Mouse (Mus musculus): ENCODE measurements around the gene Gm13276. TPM values are rescaled to one million over a fixed set of nuclear protein-coding genes. Genes with fewer than 3 reads are reported as not detected.
"Not testable (repeated sequence)": the region's sequence is repeated elsewhere in the genome, so short reads cannot be mapped to it uniquely, and the experiment has no call there.

Gene Gm13276
- polyA plus RNA-seq (2015; fragmentation: Nextera tagmentation; extraction: Ambion mirVana): 0.30 TPM in 1 of 2 replicates, not detected in the other

- not testable (repeated sequence) for DNase-seq (ENCODE audit: low spot score); H3K27ac ChIP-seq (ENCODE audit: low read length); ATAC-seq; H3K9me3 ChIP-seq (ENCODE audit: low read length); H3K4me2 ChIP-seq (replicated peaks; ENCODE audit: low read depth, low read length); H3K9ac ChIP-seq (replicated peaks; ENCODE audit: low read depth); H3K36me3 ChIP-seq (ENCODE audit: insufficient read depth, low read length); H3K4me3 ChIP-seq (ENCODE audit: low read depth, low read length); H3K4me1 ChIP-seq (ENCODE audit: insufficient read depth, low read depth, low read length); H3K27me3 ChIP-seq (replicated peaks; ENCODE audit: insufficient read depth, low read length)
- WGBS: no CpG with 5 or more reads among the region's 27 CpGs
Measured at GRCm38 (mm10) chr4:88785409-88785808, at the start of gene Gm13276. Gm13276 (plus strand) TSS chr4:88785709.

GRCm38 (mm10) chr4:88738480-88738879 lies 47.0 kb upstream of the Gm13276 start:
- Histone ChIP-seq H3K4me1 (ENCODE audit: insufficient read depth, low read depth, low read length) (no peaks in the 10 kb centered on the region), H3K27me3 (replicated peaks; ENCODE audit: insufficient read depth, low read length) (no peaks in the 10 kb centered on the region), H3K27ac (ENCODE audit: low read length) (no peak overlapping the region), H3K4me2 (replicated peaks; ENCODE audit: low read depth, low read length) (no peak overlapping the region), H3K4me3 (ENCODE audit: low read depth, low read length) (no peak overlapping the region), H3K9me3 (ENCODE audit: low read length) (no peaks in the 10 kb centered on the region), H3K9ac (replicated peaks; ENCODE audit: low read depth) (no peak overlapping the region), H3K36me3 (ENCODE audit: insufficient read depth, low read length) (no peaks in the 10 kb centered on the region)
- DNase-seq (ENCODE audit: low spot score) (peak; percentile 81), ATAC-seq (peak; percentile 62)
- TF ChIP-seq CTCF (IDR thresholded peaks at IDR 0.05): peak; percentile 93
- TF ChIP-seq EP300 (IDR thresholded peaks at IDR 0.05): no peak
- WGBS: 1% methylated on average over 2 of the region's 2 CpGs

- ATAC-seq: no peak
- no peaks in the 10 kb centered on the region for H3K9me3 ChIP-seq (ENCODE audit: low read length)
- 84% methylated on average over 6 of the region's 6 CpGs for WGBS
- DNase-seq (ENCODE audit: low spot score): no peak
- H3K9ac ChIP-seq (replicated peaks; ENCODE audit: low read depth): no peak overlapping the region
- H3K4me2 ChIP-seq (replicated peaks; ENCODE audit: low read depth, low read length): no peak overlapping the region
- no peaks in the 10 kb centered on the region for H3K4me1 ChIP-seq (ENCODE audit: insufficient read depth, low read depth, low read length)
- no peaks in the 10 kb centered on the region for H3K36me3 ChIP-seq (ENCODE audit: insufficient read depth, low read length)
- TF ChIP-seq EP300 (IDR thresholded peaks at IDR 0.05) (no peak), CTCF (IDR thresholded peaks at IDR 0.05) (no peak)
- no peak overlapping the region for H3K27ac ChIP-seq (ENCODE audit: low read length)
- H3K4me3 ChIP-seq (ENCODE audit: low read depth, low read length): no peak overlapping the region
- no peaks in the 10 kb centered on the region for H3K27me3 ChIP-seq (replicated peaks; ENCODE audit: insufficient read depth, low read length)
Measured at GRCm38 (mm10) chr4:88739036-88739435, 46.5 kb upstream of the Gm13276 start.

GRCm38 (mm10) chr4:88741426-88741825 lies 44.1 kb upstream of the Gm13276 start:
- Histone ChIP-seq H3K4me2 (replicated peaks; ENCODE audit: low read depth, low read length) (no peak overlapping the region), H3K36me3 (ENCODE audit: insufficient read depth, low read length) (no peaks in the 10 kb centered on the region), H3K9ac (replicated peaks; ENCODE audit: low read depth) (no peak overlapping the region), H3K27ac (ENCODE audit: low read length) (no peak overlapping the region), H3K4me1 (ENCODE audit: insufficient read depth, low read depth, low read length) (no peaks in the 10 kb centered on the region), H3K9me3 (ENCODE audit: low read length) (no peaks in the 10 kb centered on the region), H3K27me3 (replicated peaks; ENCODE audit: insufficient read depth, low read length) (no peaks in the 10 kb centered on the region), H3K4me3 (ENCODE audit: low read depth, low read length) (no peak overlapping the region)
- 80% methylated on average over 4 of the region's 4 CpGs for WGBS
- DNase-seq (ENCODE audit: low spot score) (no peak), ATAC-seq (no peak)
- no peak for TF ChIP-seq CTCF (IDR thresholded peaks at IDR 0.05)
- no peak for TF ChIP-seq EP300 (IDR thresholded peaks at IDR 0.05)

GRCm38 (mm10) chr4:88742771-88743371 lies 42.6 kb upstream of the Gm13276 start:
- H3K27ac ChIP-seq (ENCODE audit: low read length): no peak overlapping the region
- H3K9me3 ChIP-seq (ENCODE audit: low read length): no peaks in the 10 kb centered on the region
- H3K4me3 ChIP-seq (ENCODE audit: low read depth, low read length): no peak overlapping the region
- no peak overlapping the region for H3K9ac ChIP-seq (replicated peaks; ENCODE audit: low read depth)
- H3K4me2 ChIP-seq (replicated peaks; ENCODE audit: low read depth, low read length): no peak overlapping the region
- 61% methylated on average over 7 of the region's 7 CpGs for WGBS
- no peaks in the 10 kb centered on the region for H3K4me1 ChIP-seq (ENCODE audit: insufficient read depth, low read depth, low read length)
- no peaks in the 10 kb centered on the region for H3K36me3 ChIP-seq (ENCODE audit: insufficient read depth, low read length)
- ATAC-seq (no peak), DNase-seq (ENCODE audit: low spot score) (no peak)
- H3K27me3 ChIP-seq (replicated peaks; ENCODE audit: insufficient read depth, low read length): no peaks in the 10 kb centered on the region
- no peak for TF ChIP-seq EP300 (IDR thresholded peaks at IDR 0.05)
- peak; percentile 35 for TF ChIP-seq CTCF (IDR thresholded peaks at IDR 0.05)

GRCm38 (mm10) chr4:88744207-88744606 lies 41.3 kb upstream of the Gm13276 start:
- Histone ChIP-seq H3K4me1 (ENCODE audit: insufficient read depth, low read depth, low read length) (no peaks in the 10 kb centered on the region), H3K9ac (replicated peaks; ENCODE audit: low read depth) (no peak overlapping the region), H3K4me2 (replicated peaks; ENCODE audit: low read depth, low read length) (no peak overlapping the region), H3K27me3 (replicated peaks; ENCODE audit: insufficient read depth, low read length) (no peaks in the 10 kb centered on the region), H3K36me3 (ENCODE audit: insufficient read depth, low read length) (no peaks in the 10 kb centered on the region), H3K27ac (ENCODE audit: low read length) (no peak overlapping the region), H3K4me3 (ENCODE audit: low read depth, low read length) (no peak overlapping the region), H3K9me3 (ENCODE audit: low read length) (no peaks in the 10 kb centered on the region)
- WGBS: 58% methylated on average over 3 of the region's 3 CpGs
- DNase-seq (ENCODE audit: low spot score): no peak
- ATAC-seq: no peak
- TF ChIP-seq EP300 (IDR thresholded peaks at IDR 0.05) (no peak), CTCF (IDR thresholded peaks at IDR 0.05) (peak; percentile 26; the same call in 1 of the 2 replicates)

- Histone ChIP-seq H3K36me3 (ENCODE audit: insufficient read depth, low read length) (no peaks in the 10 kb centered on the region), H3K4me1 (ENCODE audit: insufficient read depth, low read depth, low read length) (no peaks in the 10 kb centered on the region), H3K27me3 (replicated peaks; ENCODE audit: insufficient read depth, low read length) (no peaks in the 10 kb centered on the region), H3K4me2 (replicated peaks; ENCODE audit: low read depth, low read length) (no peak overlapping the region), H3K4me3 (ENCODE audit: low read depth, low read length) (no peak overlapping the region), H3K9me3 (ENCODE audit: low read length) (no peaks in the 10 kb centered on the region), H3K9ac (replicated peaks; ENCODE audit: low read depth) (no peak overlapping the region), H3K27ac (ENCODE audit: low read length) (no peak overlapping the region)
- no peak for ATAC-seq
- 55% methylated on average over 6 of the region's 6 CpGs for WGBS
- TF ChIP-seq CTCF (IDR thresholded peaks at IDR 0.05) (no peak), EP300 (IDR thresholded peaks at IDR 0.05) (no peak)
- no peak for DNase-seq (ENCODE audit: low spot score)
Measured at GRCm38 (mm10) chr4:88749926-88750325, 35.6 kb upstream of the Gm13276 start.
